28 mouse cellular contexts compared by ENCODE assay signal in the genomic region with DNA sequence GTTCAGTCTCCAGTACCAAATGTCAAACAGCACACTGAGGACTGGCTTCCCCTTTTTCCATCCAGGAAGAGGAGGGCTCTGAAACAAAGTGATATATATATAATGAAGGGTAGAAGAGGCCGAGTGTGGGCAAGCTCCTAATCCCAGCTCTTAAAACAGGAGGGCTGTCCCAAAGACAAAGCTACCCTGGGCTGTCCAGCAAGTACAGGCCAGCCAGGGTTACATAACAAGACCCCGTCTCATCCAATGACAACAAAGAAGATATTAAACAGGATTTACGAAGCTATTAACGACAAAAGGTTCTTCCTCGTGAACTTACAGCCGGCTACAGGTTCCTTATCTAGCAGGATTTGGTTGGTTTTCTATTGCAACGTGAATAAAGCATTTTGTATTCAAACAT. TPM values are rescaled to one million over a fixed set of nuclear protein-coding genes. Genes with fewer than 3 reads are reported as not detected.
DNase-seq lines count a peak whose midpoint lies in the region; ATAC-seq lines count a peak whose summit lies in the region.
"Had no signal": no experiment of that assay in that cellular context is flagged by ENCODE, and none has a peak within 500 bp of the region (broad histone marks: within the 10 kb centered on the region; RNA-seq: fewer than 3 reads in every experiment).

No protein-coding gene starts in this region.

- 69% methylated on average over 7 of the region's 7 CpGs for WGBS in liver, embryonic 12.5 days (ENCODE audit: insufficient replicate concordance)
- 70% methylated on average over 7 of the region's 7 CpGs for WGBS in liver, embryonic 13.5 days (ENCODE audit: insufficient replicate concordance)
- 82% methylated on average over 7 of the region's 7 CpGs for WGBS in macrophage (ENCODE audit: missing documents)

- ATAC-seq in liver, embryonic 12.5 days = no peak
- ATAC-seq in liver, embryonic 13.5 days (ENCODE audit: low read depth) = no peak
- ATAC-seq: CD4-positive, CD25-positive, alpha-beta regulatory T cell, adult 4 months; forebrain, embryonic 15.5 days; hindbrain, embryonic 16.5 days had no signal

- H3K9ac ChIP-seq in liver, embryonic 12.5 days = no peak overlapping the region; the same call in 1 of the 2 replicates
- no peak overlapping the region for H3K9ac ChIP-seq in liver, embryonic 13.5 days
- H3K9ac ChIP-seq: embryonic facial prominence, embryonic 12.5 days; embryonic facial prominence, embryonic 15.5 days; forebrain, embryonic 12.5 days; forebrain, embryonic 15.5 days; heart, embryonic 12.5 days; heart, embryonic 15.5 days; hindbrain, embryonic 13.5 days had no signal

- H3K36me3 ChIP-seq in liver, embryonic 12.5 days = peaks cover 57% of the 10 kb centered on the region
- H3K36me3 ChIP-seq in liver, embryonic 13.5 days = peaks cover 44% of the 10 kb centered on the region
- no peaks in the 10 kb centered on the region; the same call in 1 of the 2 replicates for H3K36me3 ChIP-seq in macrophage (ENCODE audit: inconsistent target)
- H3K36me3 ChIP-seq: embryonic facial prominence, embryonic 15.5 days; forebrain, embryonic 12.5 days; forebrain, embryonic 15.5 days; heart, embryonic 12.5 days; heart, embryonic 15.5 days had no signal

- H3K4me2 ChIP-seq in liver, embryonic 12.5 days = no peak overlapping the region
- no peak overlapping the region for H3K4me2 ChIP-seq in liver, embryonic 13.5 days
- H3K4me2 ChIP-seq: embryonic facial prominence, embryonic 12.5 days; embryonic facial prominence, embryonic 15.5 days; forebrain, embryonic 12.5 days; forebrain, embryonic 15.5 days; heart, embryonic 12.5 days; heart, embryonic 15.5 days; hindbrain, embryonic 13.5 days had no signal

- H3K9me3 ChIP-seq in liver, embryonic 12.5 days (replicated peaks) = no peaks in the 10 kb centered on the region
- no peaks in the 10 kb centered on the region for H3K9me3 ChIP-seq in liver, embryonic 13.5 days (replicated peaks)
- H3K9me3 ChIP-seq: embryonic facial prominence, embryonic 12.5 days; embryonic facial prominence, embryonic 15.5 days; forebrain, embryonic 12.5 days; forebrain, embryonic 15.5 days; heart, embryonic 12.5 days; heart, embryonic 15.5 days; hindbrain, embryonic 10.5 days; hindbrain, embryonic 13.5 days had no signal

- no peak for DNase-seq in liver
- no peak for DNase-seq in liver, embryonic 13.5 days
- no peak for DNase-seq in left cerebral cortex, adult 9 months (ENCODE audit: low spot score in 2 of 2)
- no peak for DNase-seq in layer of hippocampus, adult 9-10 months (ENCODE audit: low spot score)
- DNase-seq: adrenal gland, adult 2 months; adrenal gland, postnatal 14 days; cerebellum, adult 11 months; cerebellum, adult 2 months; cerebellum, adult 9-11 months; cerebellum, postnatal 25 days; gastrocnemius, postnatal 25 days; heart, postnatal 10 days; heart, postnatal 36 days had no signal

- H3K4me1 ChIP-seq in liver, embryonic 12.5 days = peaks cover 84% of the 10 kb centered on the region
- peaks cover 84% of the 10 kb centered on the region for H3K4me1 ChIP-seq in liver, embryonic 13.5 days (replicated peaks)
- H3K4me1 ChIP-seq: forebrain, embryonic 12.5 days; forebrain, embryonic 15.5 days had no signal

- no peaks in the 10 kb centered on the region for H3K27me3 ChIP-seq in liver, embryonic 12.5 days (replicated peaks)
- H3K27me3 ChIP-seq in liver, embryonic 13.5 days = no peaks in the 10 kb centered on the region
- H3K27me3 ChIP-seq: embryonic facial prominence, embryonic 12.5 days; embryonic facial prominence, embryonic 15.5 days; forebrain, embryonic 12.5 days; forebrain, embryonic 15.5 days; heart, embryonic 12.5 days; heart, embryonic 15.5 days had no signal

- H3K79me2 ChIP-seq in macrophage (ENCODE audit: inconsistent target) = peaks cover 92% of the 10 kb centered on the region

- H3K27ac ChIP-seq in liver, embryonic 12.5 days = 0 out of 2 replicates have a peak overlapping the region, but pooled peaks have one; percentile 1
- H3K27ac ChIP-seq in liver, embryonic 13.5 days = 0 out of 2 replicates have a peak overlapping the region, but pooled peaks have one; percentile 13
- H3K27ac ChIP-seq in macrophage = 0 out of 2 replicates have a peak overlapping the region, but pooled peaks have one; percentile 4
- H3K27ac ChIP-seq: embryonic facial prominence, embryonic 12.5 days; embryonic facial prominence, embryonic 15.5 days; forebrain, embryonic 12.5 days; forebrain, embryonic 15.5 days; heart, embryonic 15.5 days; hindbrain, embryonic 10.5 days; hindbrain, embryonic 13.5 days had no signal

- no peak overlapping the region for H3K4me3 ChIP-seq in liver, embryonic 12.5 days
- no peak overlapping the region for H3K4me3 ChIP-seq in liver, embryonic 13.5 days (replicated peaks)
- H3K4me3 ChIP-seq in macrophage (ENCODE audit: inconsistent target) = no peak overlapping the region
- H3K4me3 ChIP-seq: embryonic facial prominence, embryonic 12.5 days; embryonic facial prominence, embryonic 15.5 days; forebrain, embryonic 12.5 days; forebrain, embryonic 15.5 days; heart, embryonic 12.5 days; heart, embryonic 15.5 days; hindbrain, embryonic 10.5 days; hindbrain, embryonic 13.5 days had no signal

RNA-seq across cellular contexts. Expression of a gene that starts 7.1 kb away (rescaled TPM):
- 28.6 and 30.5 TPM in 2 replicates for polyA plus RNA-seq in liver, embryonic 12.5 days (2016; fragmentation: Nextera tagmentation; extraction: Ambion mirVana)
- polyA plus RNA-seq in liver, embryonic 13.5 days (2015; fragmentation: Nextera tagmentation; extraction: Ambion mirVana) = 20.6 and 24.1 TPM in 2 replicates
- 100 to 1,000 TPM in 12 of 26 experiments, 10 to 100 TPM in 14; 32.6 to 201 (median 97.9) TPM for total RNA-seq in macrophage (2018; cell fraction: chromatin; rRNA removed)
- total RNA-seq in macrophage (2018; cell fraction: cytosol; rRNA removed) = 100 to 1,000 TPM in 2 of 26 experiments, 10 to 100 TPM in 24; 38.0 to 112 (median 61.4) TPM
- 100 to 1,000 TPM in 10 of 26 experiments, 10 to 100 TPM in 16; 47.8 to 152 (median 90.5) TPM for total RNA-seq in macrophage (2018; cell fraction: nucleus; rRNA removed)
- 25.3 to 51.3 TPM (median 35.5 TPM) in 3 replicates for polyA plus RNA-seq in macrophage (2018)

RNA-seq across cellular contexts. Expression of a gene that starts 27.0 kb away (rescaled TPM):
- 40.9 and 44.2 TPM in 2 replicates for polyA plus RNA-seq in liver, embryonic 12.5 days (2016; fragmentation: Nextera tagmentation; extraction: Ambion mirVana)
- 32.7 and 35.6 TPM in 2 replicates for polyA plus RNA-seq in liver, embryonic 13.5 days (2015; fragmentation: Nextera tagmentation; extraction: Ambion mirVana)
- total RNA-seq in macrophage (2018; cell fraction: chromatin; rRNA removed) = not detected
- under 1 TPM in 5 of 26 experiments, not detected in 21; 0.14 to 0.30 (median 0.19) TPM for total RNA-seq in macrophage (2018; cell fraction: cytosol; rRNA removed)
- 1 to 10 TPM in 1 of 26 experiments, under 1 TPM in 1, not detected in 24; 0.89 to 1.4 TPM for total RNA-seq in macrophage (2018; cell fraction: nucleus; rRNA removed)
- 0.19 TPM in 1 of 3 replicates, not detected in the others for polyA plus RNA-seq in macrophage (2018)
- total RNA-seq: gastrocnemius, adult 8-10 months; gastrocnemius, postnatal 25 days; granulocyte monocyte progenitor cell, adult 5-6 weeks had no signal
- polyA plus RNA-seq: C2C12; CD4-positive, CD25-positive, alpha-beta regulatory T cell, adult 4 months had no signal

RNA-seq across cellular contexts. Expression of a gene that starts 30.7 kb away (rescaled TPM):
- 5.0 and 7.1 TPM in 2 replicates for polyA plus RNA-seq in liver, embryonic 12.5 days (2016; fragmentation: Nextera tagmentation; extraction: Ambion mirVana)
- 3.5 and 5.8 TPM in 2 replicates for polyA plus RNA-seq in liver, embryonic 13.5 days (2015; fragmentation: Nextera tagmentation; extraction: Ambion mirVana)
- 10 to 100 TPM in 21 of 26 experiments, 1 to 10 TPM in 5; 7.4 to 30.6 (median 13.5) TPM for total RNA-seq in macrophage (2018; cell fraction: chromatin; rRNA removed)
- total RNA-seq in macrophage (2018; cell fraction: cytosol; rRNA removed) = 1 to 10 TPM; 1.1 to 7.4 (median 3.9) TPM
- 10 to 100 TPM in 3 of 26 experiments, 1 to 10 TPM in 23; 3.2 to 11.4 (median 5.9) TPM for total RNA-seq in macrophage (2018; cell fraction: nucleus; rRNA removed)
- 2.6 to 20.2 TPM (median 3.1 TPM) in 3 replicates for polyA plus RNA-seq in macrophage (2018)

RNA-seq across cellular contexts. Expression of a gene that starts 33.7 kb away (rescaled TPM):
- polyA plus RNA-seq in liver, embryonic 12.5 days (2016; fragmentation: Nextera tagmentation; extraction: Ambion mirVana) = 59.5 and 62.4 TPM in 2 replicates
- 51.5 and 63.6 TPM in 2 replicates for polyA plus RNA-seq in liver, embryonic 13.5 days (2015; fragmentation: Nextera tagmentation; extraction: Ambion mirVana)
- 100 to 1,000 TPM in 6 of 26 experiments, 10 to 100 TPM in 20; 22.9 to 464 (median 62.6) TPM for total RNA-seq in macrophage (2018; cell fraction: chromatin; rRNA removed)
- 10 to 100 TPM; 17.1 to 37.9 (median 22.8) TPM for total RNA-seq in macrophage (2018; cell fraction: cytosol; rRNA removed)
- 100 to 1,000 TPM in 1 of 26 experiments, 10 to 100 TPM in 23, 1 to 10 TPM in 2; 8.6 to 104 (median 23.2) TPM for total RNA-seq in macrophage (2018; cell fraction: nucleus; rRNA removed)
- 23.0 to 55.1 TPM (median 40.1 TPM) in 3 replicates for polyA plus RNA-seq in macrophage (2018)

RNA-seq across cellular contexts. Expression of a gene that starts 46.0 kb away (rescaled TPM):
- polyA plus RNA-seq in liver, embryonic 12.5 days (2016; fragmentation: Nextera tagmentation; extraction: Ambion mirVana) = 896 and 933 TPM in 2 replicates
- 786 and 880 TPM in 2 replicates for polyA plus RNA-seq in liver, embryonic 13.5 days (2015; fragmentation: Nextera tagmentation; extraction: Ambion mirVana)
- 100 to 1,000 TPM in 23 of 26 experiments, 10 to 100 TPM in 3; 59.7 to 286 (median 131) TPM for total RNA-seq in macrophage (2018; cell fraction: chromatin; rRNA removed)
- 100 to 1,000 TPM; 106 to 182 (median 147) TPM for total RNA-seq in macrophage (2018; cell fraction: cytosol; rRNA removed)
- total RNA-seq in macrophage (2018; cell fraction: nucleus; rRNA removed) = 100 to 1,000 TPM in 15 of 26 experiments, 10 to 100 TPM in 11; 68.2 to 273 (median 106) TPM
- 127 to 335 TPM (median 146 TPM) in 3 replicates for polyA plus RNA-seq in macrophage (2018)

Comparison
In these comparisons a context has a peak if more than half of its experiments do, and no peak if none do; other contexts are left out.
1. RNA of a gene that starts 27.0 kb away (polyA plus RNA-seq): 40.9 to 44.2 TPM in liver, embryonic 12.5 days and 32.7 to 35.6 TPM in liver, embryonic 13.5 days; 0.19 TPM in macrophage; every median in the first group is over 10 times any median in the second.
2. Peak in every context shown above with its lines, with median percentiles within 50 percentile points of each other: H3K27ac ChIP-seq.